Mouse (Mus musculus) midbrain, embryonic 15.5 days (tissue): ENCODE results near the gene Gpm6a. TPM values are rescaled to one million over a fixed set of nuclear protein-coding genes. Genes with fewer than 3 reads are reported as not detected.
"Not testable (repeated sequence)": the region's sequence is repeated elsewhere in the genome, so short reads cannot be mapped to it uniquely, and the experiment has no call there.

Experiments
- ATAC-seq: fragments of 200-750 bp; cut with Nextera tagmentation; replicated peaks from 2 replicates; pipeline ENCODE4 v1.8.0; 2017; ENCODE audit warnings: moderate TSS enrichment
- H3K27ac ChIP-seq: fragments of 300-500 bp; sonication (generic); 2 replicates; pipeline ENCODE4 v1.5.1; 2015; ENCODE audit warnings: mild to moderate bottlenecking, inconsistent platforms
- H3K27me3 ChIP-seq: fragments of 300-500 bp; sonication (generic); replicated peaks from 2 replicates; pipeline ENCODE4 v1.6.1; 2015; ENCODE audit warnings: inconsistent platforms
- H3K36me3 ChIP-seq: fragments of 300-500 bp; sonication (generic); replicated peaks from 2 replicates; pipeline ENCODE4 v1.6.1; 2015; ENCODE audit warnings: inconsistent platforms
- H3K4me1 ChIP-seq: fragments of 300-500 bp; sonication (generic); 2 replicates; pipeline ENCODE4 v1.6.1; 2015; ENCODE audit warnings: inconsistent platforms
- H3K4me2 ChIP-seq: fragments of 300-500 bp; sonication (generic); 2 replicates; pipeline ENCODE4 v1.6.1; 2015; ENCODE audit warnings: inconsistent platforms, mild to moderate bottlenecking, moderate library complexity
- H3K4me3 ChIP-seq: fragments of 300-500 bp; sonication (generic); 2 replicates; pipeline ENCODE4 v1.5.1; 2015; ENCODE audit warnings: mild to moderate bottlenecking, inconsistent platforms
- H3K9ac ChIP-seq: fragments of 300-500 bp; sonication (generic); 2 replicates; pipeline ENCODE4 v1.6.1; 2015; ENCODE audit warnings: mild to moderate bottlenecking, inconsistent platforms
- H3K9me3 ChIP-seq: fragments of 300-500 bp; sonication (generic); 2 replicates; pipeline ENCODE4 v1.6.1; 2016; ENCODE audit warnings: inconsistent platforms
- WGBS: fragments of 180-500 bp; shearing (Covaris S2); methylation state at CpG from one replicate; pipeline ENCODE4 v1.1.7; 2015; ENCODE audit warnings: mixed read lengths; 5-methylcytosine and 5-hydroxymethylcytosine counted together
- polyA plus RNA-seq: library from polyadenylated mRNA; unstranded; fragments of >200 nt; fragmentation: Nextera tagmentation; extraction: Ambion mirVana; gene quantifications from 2 replicates; pipeline ENCODE4 v1.2.1, GENCODE M21; 2015

Gene Gpm6a
- polyA plus RNA-seq, 1 experiment from 2014 or later: 566 TPM

DNA sequence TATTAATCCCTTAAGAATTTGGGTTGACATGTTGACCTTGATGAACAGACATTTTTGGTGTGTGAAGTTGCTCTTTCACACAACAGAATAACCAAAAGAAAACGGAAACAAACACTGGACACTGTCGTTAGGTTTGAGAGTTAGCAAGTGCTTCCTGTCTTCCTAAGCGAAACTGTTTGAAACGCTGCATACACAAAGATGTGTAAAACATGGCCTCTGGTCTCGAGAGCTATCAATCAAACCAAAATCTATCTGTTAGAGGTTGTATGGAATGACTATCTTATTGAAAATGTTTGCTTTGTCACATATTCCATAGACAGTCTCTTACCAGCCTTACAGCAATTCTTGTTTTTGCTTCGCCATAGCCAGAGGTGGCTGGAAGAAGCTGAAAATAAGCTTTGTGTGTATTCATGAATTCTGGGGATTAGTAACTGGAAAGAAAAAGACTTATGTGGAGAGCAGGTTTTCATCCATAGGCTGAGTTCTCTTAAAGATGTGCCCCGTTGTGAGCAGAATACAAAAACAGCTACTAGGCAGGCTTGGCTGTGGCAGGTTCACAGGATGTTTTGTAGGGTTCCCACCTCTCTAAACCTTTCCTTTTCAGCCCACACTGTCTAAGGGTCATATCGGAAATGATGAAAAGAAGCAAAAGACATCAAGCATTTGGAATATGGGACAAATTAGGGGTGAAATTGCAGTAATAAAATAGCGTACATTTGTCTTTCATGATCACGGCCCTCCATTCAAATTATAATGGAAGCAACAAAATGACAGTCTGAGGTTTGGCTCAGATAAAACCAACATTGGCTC lies 71.4 kb downstream of the Gpm6a start:
- H3K9me3 ChIP-seq: no peaks in the 10 kb centered on the region
- peak overlapping the region; percentile 5 for H3K9ac ChIP-seq
- peak overlapping the region; percentile 15; the same call in 1 of the 2 replicates for H3K4me3 ChIP-seq
- H3K27ac ChIP-seq: peak overlapping the region; percentile 84
- H3K36me3 ChIP-seq: no peaks in the 10 kb centered on the region
- H3K4me1 ChIP-seq: peaks cover 20% of the 10 kb centered on the region
- H3K27me3 ChIP-seq: no peaks in the 10 kb centered on the region
- 6% methylated on average over 10 of the region's 10 CpGs for WGBS
- ATAC-seq: peak; percentile 85
- peak overlapping the region; percentile 35 for H3K4me2 ChIP-seq

DNA sequence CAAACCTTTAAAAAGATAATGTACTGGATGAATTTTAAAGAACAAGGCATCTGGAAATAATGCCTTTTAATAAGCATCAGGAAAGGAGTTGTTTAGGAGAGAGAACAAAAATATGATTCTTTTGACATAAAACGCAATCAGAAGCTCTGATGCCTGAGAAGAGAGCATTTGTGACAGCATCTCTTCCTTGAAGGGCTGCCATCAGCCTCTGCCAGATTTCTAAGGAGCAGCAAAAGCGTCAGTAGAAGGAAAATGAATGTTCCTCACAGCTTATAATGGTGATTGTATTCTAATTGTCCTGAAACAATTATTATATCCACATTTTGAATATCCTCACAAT lies 72.0 kb downstream of the Gpm6a start:
- H3K27ac ChIP-seq: peak overlapping the region; percentile 84
- H3K9ac ChIP-seq: peak overlapping the region; percentile 5
- no peaks in the 10 kb centered on the region for H3K9me3 ChIP-seq
- peaks cover 20% of the 10 kb centered on the region for H3K4me1 ChIP-seq
- H3K36me3 ChIP-seq: no peaks in the 10 kb centered on the region
- peak overlapping the region; percentile 35 for H3K4me2 ChIP-seq
- WGBS: 8% methylated on average over 2 of the region's 2 CpGs
- no peak for ATAC-seq
- no peaks in the 10 kb centered on the region for H3K27me3 ChIP-seq
- H3K4me3 ChIP-seq: no peak overlapping the region

DNA sequence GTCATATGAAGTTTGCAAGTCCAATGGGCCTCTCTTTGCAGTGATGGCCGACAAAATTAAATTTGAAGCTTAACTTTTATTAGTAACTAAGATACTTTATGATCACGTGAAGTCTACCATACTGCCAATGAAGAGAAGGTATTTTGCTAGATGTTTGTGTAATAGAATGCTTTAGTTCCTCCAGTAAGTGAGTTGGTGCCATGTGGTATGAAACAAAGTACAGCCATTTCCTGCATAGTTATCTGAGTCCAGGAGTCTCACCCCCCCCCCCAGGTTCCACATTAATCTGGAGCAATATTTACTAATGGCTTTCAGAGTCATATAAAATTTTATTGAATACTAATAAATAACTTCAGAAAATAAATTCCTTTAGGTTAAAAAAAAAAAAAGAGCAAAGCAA lies 73.7 kb downstream of the Gpm6a start:
- Histone ChIP-seq H3K9me3 (no peaks in the 10 kb centered on the region), H3K9ac (no peak overlapping the region), H3K36me3 (no peaks in the 10 kb centered on the region), H3K4me2 (no peak overlapping the region), H3K4me3 (no peak overlapping the region), H3K27ac (no peak overlapping the region), H3K4me1 (peaks cover 20% of the 10 kb centered on the region), H3K27me3 (no peaks in the 10 kb centered on the region)
- no peak for ATAC-seq
- WGBS: 94% methylated on average over 2 of the region's 2 CpGs

DNA sequence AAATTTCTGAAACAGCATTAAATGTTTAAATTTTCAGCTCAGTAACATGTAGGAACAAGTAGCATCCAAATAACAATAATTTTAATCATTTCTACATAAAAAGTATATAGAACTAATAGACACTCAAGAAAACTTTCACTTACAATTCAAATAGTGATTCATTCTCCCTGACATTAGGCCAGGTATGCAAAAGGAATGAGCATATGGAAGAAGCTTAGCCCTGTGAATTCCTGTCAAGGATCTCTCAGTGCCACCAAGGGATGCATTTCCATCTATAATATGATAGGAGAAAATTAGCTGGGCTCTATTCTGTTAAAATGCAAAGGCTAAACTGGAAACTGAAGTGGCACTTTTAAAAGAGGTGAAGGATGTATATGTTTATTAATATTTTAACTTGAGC lies 76.5 kb downstream of the Gpm6a start:
- H3K27ac ChIP-seq: peak overlapping the region; percentile 48; the same call in 1 of the 2 replicates
- H3K4me3 ChIP-seq: no peak overlapping the region
- H3K36me3 ChIP-seq: no peaks in the 10 kb centered on the region
- H3K4me2 ChIP-seq: no peak overlapping the region
- H3K27me3 ChIP-seq: no peaks in the 10 kb centered on the region
- ATAC-seq: no peak
- peaks cover 27% of the 10 kb centered on the region for H3K4me1 ChIP-seq
- no peak overlapping the region for H3K9ac ChIP-seq
- H3K9me3 ChIP-seq: no peaks in the 10 kb centered on the region

DNA sequence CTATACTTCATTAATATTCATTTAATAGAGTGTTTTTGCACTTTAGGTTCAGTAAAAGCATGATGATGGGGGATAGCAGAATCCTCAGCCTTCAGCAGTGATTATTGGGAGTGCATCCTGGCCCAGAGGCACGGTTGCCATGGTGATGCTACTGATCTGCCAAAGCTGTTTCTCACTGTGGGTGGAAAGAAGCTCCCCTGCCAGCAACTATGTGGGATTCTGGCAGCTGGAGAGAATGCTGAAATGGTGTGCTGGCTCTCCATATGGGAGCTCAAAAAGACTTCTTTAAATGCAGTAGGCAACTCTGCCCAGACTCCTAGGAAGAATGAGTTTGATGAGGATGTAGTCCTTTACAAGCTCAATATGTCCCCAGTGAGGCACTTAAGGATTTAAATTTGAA lies 79.7 kb downstream of the Gpm6a start:
- peak; percentile 97 for ATAC-seq
- Histone ChIP-seq H3K4me1 (peaks cover 15% of the 10 kb centered on the region), H3K4me2 (peak overlapping the region; percentile 11; the same call in 1 of the 2 replicates), H3K9ac (no peak overlapping the region), H3K9me3 (no peaks in the 10 kb centered on the region), H3K27me3 (no peaks in the 10 kb centered on the region), H3K27ac (peak overlapping the region; percentile 82), H3K36me3 (no peaks in the 10 kb centered on the region), H3K4me3 (no peak overlapping the region)
- whole genome bisulfite sequencing: 3% methylated on average over 1 of the region's 1 CpGs

DNA sequence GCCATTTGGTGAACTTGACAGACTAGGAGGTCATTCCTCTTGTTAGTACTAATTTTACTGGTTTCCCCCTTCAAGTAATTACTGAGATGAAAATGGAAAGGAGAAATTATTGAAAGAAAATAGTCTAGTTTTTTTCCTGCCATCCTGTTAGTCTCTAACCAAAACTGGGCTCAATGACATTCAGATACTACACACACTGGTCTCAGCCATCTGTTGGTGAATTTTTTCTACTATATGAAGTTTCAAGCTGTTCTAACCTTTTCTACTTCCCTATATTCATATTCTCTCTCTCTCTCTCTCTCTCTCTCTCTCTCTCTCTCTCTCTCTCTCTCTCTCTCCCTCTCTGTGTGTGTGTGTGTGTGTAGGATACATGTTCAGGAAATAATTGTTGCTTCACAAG lies 80.8 kb downstream of the Gpm6a start:
- Histone ChIP-seq H3K9me3 (no peaks in the 10 kb centered on the region), H3K27me3 (no peaks in the 10 kb centered on the region), H3K4me3 (no peak overlapping the region), H3K4me1 (peaks cover 15% of the 10 kb centered on the region), H3K9ac (no peak overlapping the region), H3K36me3 (no peaks in the 10 kb centered on the region), H3K4me2 (peak overlapping the region; percentile 11; the same call in 1 of the 2 replicates), H3K27ac (peak overlapping the region; percentile 82)
- no peak for ATAC-seq

DNA sequence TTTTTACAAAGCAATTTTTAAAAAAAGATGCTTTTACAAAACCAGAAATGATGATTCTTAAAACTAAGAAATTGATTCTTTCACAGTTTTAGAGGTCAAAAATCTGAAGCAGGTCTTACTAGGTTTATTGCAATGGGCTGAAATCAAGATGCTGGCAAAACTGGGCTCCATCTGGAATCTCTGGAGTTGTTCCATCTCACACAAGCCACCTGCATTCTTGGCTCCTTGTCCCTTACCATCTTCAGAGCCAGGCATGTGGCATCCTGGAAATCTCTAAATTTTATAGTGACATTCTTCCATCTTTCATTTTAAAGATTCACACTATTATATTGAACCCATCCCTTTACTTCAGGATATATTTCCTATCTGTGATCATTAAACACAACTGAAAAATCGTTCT lies 88.3 kb downstream of the Gpm6a start:
- no peaks in the 10 kb centered on the region for H3K27me3 ChIP-seq
- no peak overlapping the region for H3K4me2 ChIP-seq
- WGBS: 79% methylated on average over 1 of the region's 1 CpGs
- H3K9me3 ChIP-seq: no peaks in the 10 kb centered on the region
- no peak overlapping the region for H3K4me3 ChIP-seq
- no peak for ATAC-seq
- no peak overlapping the region for H3K9ac ChIP-seq
- H3K36me3 ChIP-seq: no peaks in the 10 kb centered on the region
- H3K4me1 ChIP-seq: no peaks in the 10 kb centered on the region
- H3K27ac ChIP-seq: no peak overlapping the region

DNA sequence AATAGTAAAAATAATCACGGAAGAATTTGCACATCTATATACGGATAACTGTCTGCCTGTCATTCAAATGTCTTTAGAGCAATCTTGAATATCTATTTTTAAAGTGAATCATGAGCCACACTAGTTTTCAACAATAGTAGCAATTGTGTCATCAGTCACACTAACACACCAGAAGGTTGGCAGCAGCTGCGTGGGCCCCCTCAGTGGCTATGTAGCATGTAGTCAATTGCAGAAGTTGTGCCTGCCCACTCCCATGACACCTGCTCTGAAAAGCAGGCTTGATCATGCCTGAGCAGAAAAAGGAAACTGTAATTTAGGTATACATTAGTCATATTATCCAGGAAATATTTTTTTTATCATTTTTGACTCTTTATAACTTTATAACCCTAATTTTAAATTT lies 93.8 kb downstream of the Gpm6a start:
- ATAC-seq: 0 out of 2 replicates have a peak, but pooled peaks have one; percentile 30
- Histone ChIP-seq H3K27me3 (no peaks in the 10 kb centered on the region), H3K4me2 (no peak overlapping the region), H3K36me3 (peaks cover 6% of the 10 kb centered on the region; the same call in 1 of the 2 replicates), H3K4me3 (no peak overlapping the region), H3K4me1 (no peaks in the 10 kb centered on the region; the same call in 1 of the 2 replicates), H3K9me3 (no peaks in the 10 kb centered on the region), H3K27ac (no peak overlapping the region), H3K9ac (no peak overlapping the region)
- 70% methylated on average over 3 of the region's 3 CpGs for WGBS

DNA sequence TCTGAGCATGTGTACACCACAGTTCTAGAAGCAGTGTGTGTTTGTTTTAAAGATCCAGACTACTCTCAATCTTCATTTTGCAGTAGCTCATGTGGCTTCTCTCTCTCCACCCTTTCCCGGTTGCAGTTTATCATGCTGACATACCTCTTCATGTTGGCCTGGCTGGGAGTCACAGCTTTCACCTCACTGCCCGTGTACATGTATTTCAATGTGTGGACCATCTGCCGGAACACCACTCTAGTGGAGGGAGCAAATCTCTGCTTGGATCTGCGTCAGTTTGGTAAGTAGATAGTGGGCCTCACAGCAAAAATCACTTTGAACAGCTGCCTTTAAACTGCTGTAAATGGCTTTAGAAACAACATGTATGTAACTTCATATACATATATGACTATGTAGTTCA lies 95.3 kb downstream of the Gpm6a start:
- Histone ChIP-seq H3K36me3 (peaks cover 6% of the 10 kb centered on the region; the same call in 1 of the 2 replicates), H3K4me3 (no peak overlapping the region), H3K9me3 (no peaks in the 10 kb centered on the region), H3K4me2 (no peak overlapping the region), H3K27ac (no peak overlapping the region), H3K27me3 (no peaks in the 10 kb centered on the region), H3K4me1 (no peaks in the 10 kb centered on the region; the same call in 1 of the 2 replicates), H3K9ac (no peak overlapping the region)
- ATAC-seq: no peak
- WGBS: 85% methylated on average over 4 of the region's 4 CpGs

DNA sequence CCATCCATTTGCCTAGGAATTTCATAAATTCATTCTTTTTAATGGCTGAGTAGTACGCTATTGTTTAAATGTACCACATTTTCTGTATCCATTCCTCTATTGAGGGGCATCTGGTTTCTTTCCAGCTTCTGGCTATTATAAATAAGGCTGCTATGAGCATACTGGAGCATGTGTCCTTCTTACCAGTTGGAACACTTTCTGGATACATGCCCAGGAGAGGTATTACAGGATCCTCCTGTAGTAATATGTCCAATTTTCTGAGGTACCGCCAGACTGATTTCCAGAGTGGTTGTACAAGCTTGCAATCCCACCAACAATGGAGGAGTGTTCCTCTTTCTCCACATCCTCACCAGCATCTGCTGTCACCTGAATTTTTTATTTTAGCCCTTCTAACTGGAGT lies 114.2 kb downstream of the Gpm6a start:
- not testable (repeated sequence) for H3K4me3 ChIP-seq, H3K4me2 ChIP-seq, ATAC-seq, H3K4me1 ChIP-seq, H3K27me3 ChIP-seq, H3K27ac ChIP-seq, H3K36me3 ChIP-seq, H3K9me3 ChIP-seq, H3K9ac ChIP-seq
- WGBS: 97% methylated on average over 2 of the region's 2 CpGs

DNA sequence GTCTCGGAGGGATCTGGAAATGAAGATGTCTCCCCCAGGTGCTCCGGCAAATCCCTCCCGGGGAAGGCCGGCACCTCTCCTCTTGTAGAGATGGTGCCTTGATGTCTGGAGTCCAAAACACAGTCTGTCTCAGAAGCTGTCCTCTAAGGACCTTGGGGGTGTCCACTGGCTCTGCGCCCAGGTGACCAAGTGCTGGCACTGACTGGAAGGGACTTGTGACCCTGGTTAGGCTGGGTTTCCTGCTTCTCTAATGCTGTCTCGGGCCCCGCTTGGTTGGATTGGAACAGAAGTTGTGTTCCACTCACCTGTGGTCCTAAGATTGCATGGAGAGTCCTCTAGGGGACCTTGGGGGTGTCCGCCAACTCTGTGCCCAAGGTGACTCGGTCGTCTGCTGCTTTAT lies 118.8 kb downstream of the Gpm6a start:
- Histone ChIP-seq H3K4me2 (no peak overlapping the region), H3K9ac (no peak overlapping the region), H3K27me3 (no peaks in the 10 kb centered on the region), H3K9me3 (no peaks in the 10 kb centered on the region), H3K27ac (no peak overlapping the region), H3K4me3 (no peak overlapping the region), H3K4me1 (no peaks in the 10 kb centered on the region), H3K36me3 (no peaks in the 10 kb centered on the region)
- WGBS: 95% methylated on average over 10 of the region's 10 CpGs
- ATAC-seq: no peak

DNA sequence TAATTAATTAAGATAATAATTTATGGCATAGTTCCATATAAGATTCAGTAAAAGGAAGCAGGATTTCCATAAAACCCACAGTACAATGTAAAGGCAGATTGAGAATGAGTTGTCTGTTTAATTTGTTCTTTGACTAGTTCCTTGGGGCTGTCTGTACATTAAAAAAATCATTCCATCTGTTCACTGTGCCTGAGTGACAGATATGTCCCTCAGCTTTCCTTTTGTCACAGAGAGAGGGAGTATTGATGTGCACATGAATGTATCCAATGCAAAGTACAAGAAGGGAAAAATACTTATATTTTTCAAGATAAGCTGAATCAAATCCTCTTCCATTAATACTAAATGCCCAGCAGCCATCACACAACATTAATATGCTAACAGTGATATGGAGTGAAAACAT lies 147.6 kb downstream of the Gpm6a start:
- ATAC-seq: peak; percentile 41; the same call in 1 of the 2 replicates
- no peaks in the 10 kb centered on the region; the same call in 1 of the 2 replicates for H3K4me1 ChIP-seq
- no peak overlapping the region for H3K4me2 ChIP-seq
- H3K9me3 ChIP-seq: no peaks in the 10 kb centered on the region
- H3K4me3 ChIP-seq: no peak overlapping the region
- H3K27me3 ChIP-seq: no peaks in the 10 kb centered on the region
- no peaks in the 10 kb centered on the region for H3K36me3 ChIP-seq
- no peak overlapping the region for H3K9ac ChIP-seq
- no peak overlapping the region for H3K27ac ChIP-seq

DNA sequence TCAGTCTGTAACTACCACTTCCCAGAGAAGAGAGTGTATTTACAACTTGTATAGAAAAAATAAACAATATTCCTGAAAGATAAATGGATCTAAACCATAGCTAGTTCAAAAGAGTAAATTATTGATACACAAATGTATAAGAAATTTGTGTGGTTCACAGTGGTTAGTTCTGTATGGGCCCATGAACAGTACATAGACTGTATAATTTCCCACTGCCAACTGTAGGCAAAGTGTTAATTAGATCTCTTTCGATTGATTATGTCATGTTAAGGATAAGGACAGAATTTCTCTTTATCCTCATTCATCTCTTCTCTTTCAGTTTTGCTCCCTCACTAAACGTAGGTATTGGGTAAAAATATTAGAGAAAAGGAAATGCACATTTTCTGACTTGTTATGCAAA lies 148.4 kb downstream of the Gpm6a start:
- 76% methylated on average over 2 of the region's 2 CpGs for WGBS
- Histone ChIP-seq H3K27ac (no peak overlapping the region), H3K4me3 (no peak overlapping the region), H3K4me2 (no peak overlapping the region), H3K9me3 (no peaks in the 10 kb centered on the region), H3K4me1 (no peaks in the 10 kb centered on the region; the same call in 1 of the 2 replicates), H3K27me3 (no peaks in the 10 kb centered on the region), H3K9ac (no peak overlapping the region), H3K36me3 (no peaks in the 10 kb centered on the region)
- peak; percentile 53; the same call in 1 of the 2 replicates for ATAC-seq
